Mouse (Mus musculus) brain, embryonic 14.5 days (tissue): ENCODE measurements at regions not wholly inside any gene's neighbourhood (a gene's known extent, or its start where the extent isn't known, plus 50 kb on each side); places are given as distances from the start of the nearest gene placed in this dataset.

ENCODE experiments used
- DNase-seq: peaks from one replicate; pipeline ENCODE4 v3.0.0-alpha.2; 2011; ENCODE audit warnings: low read depth
- CTCF ChIP-seq: fragments of 200-500 bp; IDR thresholded peaks from 2 replicates; pipeline ENCODE4 v1.5.1; 2012; ENCODE audit warnings: inconsistent platforms, mild to moderate bottlenecking, moderate library complexity, borderline replicate concordance; ENCODE audit not compliant: insufficient read depth, insufficient read length; ENCODE audit errors: extremely low read depth
- POLR2A ChIP-seq: fragments of 200-500 bp; IDR thresholded peaks from 2 replicates; pipeline ENCODE4 v1.6.1; 2012; ENCODE audit warnings: mild to moderate bottlenecking, inconsistent platforms, borderline replicate concordance; ENCODE audit not compliant: poor library complexity, insufficient read depth, insufficient read length, severe bottlenecking; ENCODE audit errors: extremely low read depth

GRCm38 (mm10) chr1:113163173-113163572 lies 1298.5 kb upstream of the Dsel start:
- DNase-seq: no peak
- no peak for TF ChIP-seq CTCF
- no peak for TF ChIP-seq POLR2A
